Comparison of ENCODE assay signal across 26 mouse cellular contexts in the genomic region with DNA sequence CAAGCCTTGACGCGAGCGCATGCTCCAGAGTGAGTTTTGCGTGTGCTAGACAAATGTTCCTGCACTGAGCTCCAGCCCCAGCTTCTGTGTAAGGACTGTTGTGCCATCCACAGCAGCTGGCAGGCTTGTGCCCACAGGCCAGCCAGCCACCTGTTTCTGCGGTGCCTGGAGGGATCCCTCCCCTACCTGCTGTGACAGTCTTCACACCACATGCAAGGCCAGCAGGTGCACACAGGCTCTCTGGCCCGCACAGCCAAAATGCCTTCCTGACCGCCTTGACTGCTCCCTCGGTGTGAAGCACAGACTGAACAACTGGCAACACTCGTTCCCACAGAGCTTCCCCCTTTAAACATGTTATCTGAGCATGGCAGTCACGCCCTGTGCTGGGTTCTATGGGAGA.
DNase-seq lines count a peak whose midpoint lies in the region; ATAC-seq and TF ChIP-seq lines count a peak whose summit lies in the region.
"Had no signal": no experiment of that assay in that cellular context is flagged by ENCODE, and none has a peak within 500 bp of the region (broad histone marks: within the 10 kb centered on the region; RNA-seq: fewer than 3 reads in every experiment).

No protein-coding gene starts in this region.

- H3K36me3 ChIP-seq in forebrain, embryonic 13.5 days (ENCODE audit: poor library complexity, severe bottlenecking) = peaks cover 70% of the 10 kb centered on the region
- H3K36me3 ChIP-seq in forebrain, embryonic 15.5 days = peaks cover 42% of the 10 kb centered on the region

- H3K27ac ChIP-seq in forebrain, embryonic 13.5 days = no peak overlapping the region
- no peak overlapping the region for H3K27ac ChIP-seq in forebrain, embryonic 15.5 days (replicated peaks)
- 0 out of 2 replicates have a peak overlapping the region, but pooled peaks have one; percentile 3 for H3K27ac ChIP-seq in layer of hippocampus, adult 2 months
- H3K27ac ChIP-seq: embryonic facial prominence, embryonic 12.5 days; limb, embryonic 10.5 days had no signal

- H3K4me1 ChIP-seq in forebrain, embryonic 13.5 days = no peaks in the 10 kb centered on the region
- no peaks in the 10 kb centered on the region for H3K4me1 ChIP-seq in forebrain, embryonic 15.5 days
- H3K4me1 ChIP-seq: embryonic facial prominence, embryonic 12.5 days; limb, embryonic 10.5 days had no signal

- ATAC-seq in forebrain, embryonic 13.5 days = 0 out of 2 replicates have a peak, but pooled peaks have one; percentile 27
- no peak for ATAC-seq in forebrain, embryonic 15.5 days (replicated peaks)
- ATAC-seq: CD4-positive, CD25-positive, alpha-beta regulatory T cell, adult 4 months; forebrain, embryonic 16.5 days; midbrain, embryonic 16.5 days had no signal

- H3K9ac ChIP-seq in forebrain, embryonic 13.5 days = no peak overlapping the region
- H3K9ac ChIP-seq in forebrain, embryonic 15.5 days (replicated peaks) = no peak overlapping the region
- H3K9ac ChIP-seq: embryonic facial prominence, embryonic 12.5 days had no signal

- no peaks in the 10 kb centered on the region for H3K27me3 ChIP-seq in forebrain, embryonic 13.5 days
- H3K27me3 ChIP-seq in forebrain, embryonic 15.5 days = no peaks in the 10 kb centered on the region
- H3K27me3 ChIP-seq: embryonic facial prominence, embryonic 12.5 days had no signal

- no peak overlapping the region for H3K4me3 ChIP-seq in forebrain, embryonic 13.5 days
- H3K4me3 ChIP-seq in forebrain, embryonic 15.5 days = no peak overlapping the region
- no peak overlapping the region for H3K4me3 ChIP-seq in layer of hippocampus, adult 2 months
- H3K4me3 ChIP-seq: embryonic facial prominence, embryonic 12.5 days; erythroblast, embryonic 14.5 days; limb, embryonic 10.5 days had no signal

- peaks cover 8% of the 10 kb centered on the region for H3K9me3 ChIP-seq in forebrain, embryonic 13.5 days (replicated peaks)
- no peaks in the 10 kb centered on the region; the same call in 1 of the 2 replicates for H3K9me3 ChIP-seq in forebrain, embryonic 15.5 days
- H3K9me3 ChIP-seq: embryonic facial prominence, embryonic 12.5 days; G1E; limb, embryonic 10.5 days had no signal

- no peak for TF ChIP-seq CTCF in layer of hippocampus, adult 2 months (conservative IDR thresholded peaks at IDR 0.05)

- 88% methylated on average over 10 of the region's 10 CpGs for WGBS in forebrain, embryonic 13.5 days
- WGBS in forebrain, embryonic 15.5 days = 87% methylated on average over 10 of the region's 10 CpGs

- no peak overlapping the region for H3K4me2 ChIP-seq in forebrain, embryonic 13.5 days
- H3K4me2 ChIP-seq in forebrain, embryonic 15.5 days (replicated peaks) = no peak overlapping the region
- H3K4me2 ChIP-seq: embryonic facial prominence, embryonic 12.5 days; heart, embryonic 11.5 days; liver, embryonic 11.5 days had no signal

- no peak for DNase-seq in layer of hippocampus, adult 2 months (ENCODE audit: low spot score in 2 of 2)
- DNase-seq in layer of hippocampus, postnatal 14 days (ENCODE audit: low spot score in 2 of 2) = no peak
- DNase-seq in cerebellum, adult 11 months = peak; percentile 34
- peak; percentile 43 to 56 for DNase-seq in cerebellum, postnatal 10 days
- DNase-seq in testis, postnatal 10 days (ENCODE audit: low spot score) = no peak
- no peak for DNase-seq in spleen, postnatal 14 days (ENCODE audit: low spot score in 2 of 2)
- DNase-seq: adrenal gland, postnatal 25 days; heart, postnatal 10 days; kidney, adult 18-20 months; kidney, postnatal 10 days; layer of hippocampus, postnatal 36 days; lung, adult 18-20 months; lung, postnatal 36 days; right cerebral cortex, postnatal 4 days; thymus, postnatal 14 days had no signal

Comparison
In these comparisons a context has a peak if more than half of its experiments do, and no peak if none do; other contexts are left out.
1. DNase-seq: peak in cerebellum, adult 11 months (single experiment) and cerebellum, postnatal 10 days (2 of 2); none in layer of hippocampus, adult 2 months (0 of 2), layer of hippocampus, postnatal 14 days (0 of 2), testis, postnatal 10 days (single experiment) and spleen, postnatal 14 days (0 of 2).